Comparison of ENCODE assay signal across 10 mouse cellular contexts in genomic region chr2:75491789-75492500, GRCm38 (mm10).
A peak's percentile ranks its signal among the peaks of the same experiment; 100 is the strongest.
DNase-seq lines count a peak whose midpoint lies in the region; ATAC-seq lines count a peak whose summit lies in the region.
"Had no signal": no experiment of that assay in that cellular context is flagged by ENCODE, and none has a peak within 500 bp of the region (broad histone marks: within the 10 kb centered on the region; RNA-seq: fewer than 3 reads in every experiment).

No protein-coding gene starts in this region.

- no peak overlapping the region for H3K4me3 ChIP-seq in hindbrain, embryonic 16.5 days (ENCODE audit: low read length)
- H3K4me3 ChIP-seq in hindbrain, embryonic 12.5 days = no peak overlapping the region
- H3K4me3 ChIP-seq in forebrain, embryonic 13.5 days = no peak overlapping the region
- H3K4me3 ChIP-seq: midbrain, embryonic 12.5 days had no signal

- H3K4me1 ChIP-seq in hindbrain, embryonic 16.5 days (ENCODE audit: control insufficient read depth, insufficient read depth, low read depth, low read length) = no peaks in the 10 kb centered on the region
- no peaks in the 10 kb centered on the region; the same call in 1 of the 2 replicates for H3K4me1 ChIP-seq in hindbrain, embryonic 12.5 days
- H3K4me1 ChIP-seq in forebrain, embryonic 13.5 days = peaks cover 15% of the 10 kb centered on the region; the same call in 1 of the 2 replicates
- H3K4me1 ChIP-seq: midbrain, embryonic 12.5 days had no signal

- DNase-seq in ovary, postnatal 36 days (ENCODE audit: low spot score) = peak; percentile 19
- no peak for DNase-seq in ovary, adult 18-20 months (ENCODE audit: low spot score)
- DNase-seq in kidney, postnatal 36 days = peak; percentile 16 to 50
- peak; percentile 24 to 67 for DNase-seq in lung, postnatal 4 days
- no peak for DNase-seq in frontal cortex, postnatal 25 days (ENCODE audit: low spot score in 2 of 2)

- 0 out of 2 replicates have a peak, but pooled peaks have one; percentile 50 for ATAC-seq in hindbrain, embryonic 16.5 days
- ATAC-seq in hindbrain, embryonic 12.5 days (ENCODE audit: low FRiP score) = no peak
- no peak for ATAC-seq in forebrain, embryonic 13.5 days

- no peaks in the 10 kb centered on the region for H3K9me3 ChIP-seq in hindbrain, embryonic 16.5 days (ENCODE audit: control insufficient read depth, low read length)
- H3K9me3 ChIP-seq in hindbrain, embryonic 12.5 days (replicated peaks) = 0 out of 2 replicates have a peak, but pooled peaks cover 4% of the 10 kb centered on the region
- H3K9me3 ChIP-seq in forebrain, embryonic 13.5 days (replicated peaks) = no peaks in the 10 kb centered on the region; the same call in 1 of the 2 replicates
- H3K9me3 ChIP-seq: G1E had no signal

- H3K36me3 ChIP-seq in hindbrain, embryonic 16.5 days (ENCODE audit: control insufficient read depth, insufficient read depth, low read length) = no peaks in the 10 kb centered on the region
- no peaks in the 10 kb centered on the region for H3K36me3 ChIP-seq in hindbrain, embryonic 12.5 days
- H3K36me3 ChIP-seq in forebrain, embryonic 13.5 days (ENCODE audit: poor library complexity, severe bottlenecking) = no peaks in the 10 kb centered on the region
- H3K36me3 ChIP-seq: G1E; midbrain, embryonic 12.5 days had no signal

- no peak overlapping the region for H3K4me2 ChIP-seq in hindbrain, embryonic 16.5 days (ENCODE audit: low read length)
- no peak overlapping the region for H3K4me2 ChIP-seq in hindbrain, embryonic 12.5 days (replicated peaks)
- no peak overlapping the region for H3K4me2 ChIP-seq in forebrain, embryonic 13.5 days
- H3K4me2 ChIP-seq: midbrain, embryonic 12.5 days had no signal

- H3K27ac ChIP-seq in hindbrain, embryonic 16.5 days (ENCODE audit: low read depth, low read length) = no peak overlapping the region
- no peak overlapping the region for H3K27ac ChIP-seq in hindbrain, embryonic 12.5 days
- H3K27ac ChIP-seq in forebrain, embryonic 13.5 days = no peak overlapping the region
- H3K27ac ChIP-seq: midbrain, embryonic 12.5 days had no signal

- H3K9ac ChIP-seq in hindbrain, embryonic 16.5 days (ENCODE audit: low read depth, low read length) = no peak overlapping the region
- H3K9ac ChIP-seq in hindbrain, embryonic 12.5 days = no peak overlapping the region
- no peak overlapping the region for H3K9ac ChIP-seq in forebrain, embryonic 13.5 days
- H3K9ac ChIP-seq: midbrain, embryonic 12.5 days had no signal

- WGBS in hindbrain, embryonic 16.5 days = 37% methylated on average over 3 of the region's 3 CpGs
- WGBS in hindbrain, embryonic 12.5 days = 61% methylated on average over 3 of the region's 3 CpGs
- WGBS in forebrain, embryonic 13.5 days = 33% methylated on average over 3 of the region's 3 CpGs

- H3K27me3 ChIP-seq in hindbrain, embryonic 16.5 days (replicated peaks; ENCODE audit: control insufficient read depth, insufficient read depth, low read length) = no peaks in the 10 kb centered on the region
- no peaks in the 10 kb centered on the region for H3K27me3 ChIP-seq in hindbrain, embryonic 12.5 days
- H3K27me3 ChIP-seq in forebrain, embryonic 13.5 days = no peaks in the 10 kb centered on the region
- H3K27me3 ChIP-seq: midbrain, embryonic 12.5 days had no signal

Comparison
In these comparisons a context has a peak if more than half of its experiments do, and no peak if none do; other contexts are left out.
1. DNase-seq: peak in ovary, postnatal 36 days (single experiment), kidney, postnatal 36 days (2 of 2) and lung, postnatal 4 days (2 of 2); none in ovary, adult 18-20 months (single experiment) and frontal cortex, postnatal 25 days (0 of 2).